Mouse (Mus musculus) thymus, postnatal 0 days (tissue): ENCODE measurements around the gene Pphln1. TPM values are rescaled to one million over a fixed set of nuclear protein-coding genes. Genes with fewer than 3 reads are reported as not detected.

ENCODE experiments used
- DNase-seq: peaks from one replicate; pipeline ENCODE4 v3.0.0-alpha.2; 2015; ENCODE audit warnings: low spot score
- polyA plus RNA-seq: library from polyadenylated mRNA; unstranded; fragments of >200 nt; fragmentation: Nextera tagmentation; extraction: Ambion mirVana; gene quantifications from 2 replicates; pipeline ENCODE4 v1.2.1, GENCODE M21; 2015

Gene Pphln1
- polyA plus RNA-seq, 1 experiment from 2014 or later, result 43.5 TPM

DNA sequence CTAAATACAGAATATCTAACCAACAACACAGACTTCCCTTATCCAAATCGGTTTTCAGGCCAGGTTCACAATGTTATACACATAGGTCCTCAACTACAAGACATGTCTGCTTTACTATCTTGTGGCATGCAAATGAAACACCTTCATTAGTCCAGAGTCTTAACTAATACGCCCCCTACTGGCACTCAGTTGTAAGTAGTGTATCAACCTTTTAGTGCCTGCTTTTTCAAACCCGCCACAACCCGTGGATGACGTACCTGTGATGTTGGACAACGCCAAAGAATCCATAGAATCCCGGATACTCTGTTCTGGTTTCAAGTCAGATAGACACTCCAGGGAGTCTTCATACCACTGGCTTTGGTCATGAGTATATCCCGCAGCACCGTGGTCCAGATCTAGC, 104.6 kb downstream of the Pphln1 start:
- no peak for DNase-seq

DNA sequence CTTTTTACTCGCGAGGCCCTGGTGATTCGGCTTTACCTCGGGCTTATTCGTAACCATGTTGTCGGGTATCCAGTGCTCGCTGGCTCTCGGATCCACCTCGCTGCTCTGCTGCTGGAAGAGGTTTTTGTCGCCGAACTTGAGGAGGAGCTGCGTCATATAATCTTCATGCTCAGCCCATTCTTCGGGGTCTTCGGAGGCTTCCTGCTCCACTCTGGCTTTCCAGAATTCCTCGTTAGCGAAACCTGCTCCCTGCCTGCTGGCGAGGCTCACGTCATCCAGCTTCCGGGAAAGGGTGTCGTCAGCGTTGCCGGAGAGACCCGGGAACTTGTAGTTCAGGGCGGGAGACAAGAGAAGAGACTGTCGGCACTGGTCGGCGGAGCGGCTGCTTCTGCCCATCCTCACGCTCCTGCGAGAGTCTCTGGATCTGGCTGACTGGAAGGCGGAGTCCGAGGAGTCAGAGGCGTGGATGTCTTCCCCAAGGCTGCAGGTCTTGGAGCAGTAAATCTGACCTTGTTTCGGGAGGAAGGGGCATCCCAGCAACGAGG, 105.1 kb downstream of the Pphln1 start:
- no peak for DNase-seq

DNA sequence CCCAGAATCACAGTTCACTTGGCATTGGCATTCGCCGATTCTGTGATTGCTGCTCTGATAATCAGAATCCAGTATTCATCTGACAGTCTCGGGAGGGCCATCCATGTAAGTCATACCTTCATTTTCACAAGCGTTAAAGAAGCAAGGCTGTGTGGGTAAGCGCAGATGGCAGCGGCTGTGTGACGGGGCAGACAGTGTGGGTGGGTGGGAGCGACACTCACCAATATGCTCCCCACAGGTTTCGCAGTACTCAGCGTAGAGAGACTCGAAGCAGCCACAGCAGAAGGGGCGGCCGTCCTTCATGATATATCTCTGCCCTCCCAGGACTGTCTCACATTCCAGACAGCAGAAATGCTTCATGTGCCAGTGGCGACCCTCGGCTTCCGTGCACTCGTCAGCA, 106.7 kb downstream of the Pphln1 start:
- no peak for DNase-seq

DNA sequence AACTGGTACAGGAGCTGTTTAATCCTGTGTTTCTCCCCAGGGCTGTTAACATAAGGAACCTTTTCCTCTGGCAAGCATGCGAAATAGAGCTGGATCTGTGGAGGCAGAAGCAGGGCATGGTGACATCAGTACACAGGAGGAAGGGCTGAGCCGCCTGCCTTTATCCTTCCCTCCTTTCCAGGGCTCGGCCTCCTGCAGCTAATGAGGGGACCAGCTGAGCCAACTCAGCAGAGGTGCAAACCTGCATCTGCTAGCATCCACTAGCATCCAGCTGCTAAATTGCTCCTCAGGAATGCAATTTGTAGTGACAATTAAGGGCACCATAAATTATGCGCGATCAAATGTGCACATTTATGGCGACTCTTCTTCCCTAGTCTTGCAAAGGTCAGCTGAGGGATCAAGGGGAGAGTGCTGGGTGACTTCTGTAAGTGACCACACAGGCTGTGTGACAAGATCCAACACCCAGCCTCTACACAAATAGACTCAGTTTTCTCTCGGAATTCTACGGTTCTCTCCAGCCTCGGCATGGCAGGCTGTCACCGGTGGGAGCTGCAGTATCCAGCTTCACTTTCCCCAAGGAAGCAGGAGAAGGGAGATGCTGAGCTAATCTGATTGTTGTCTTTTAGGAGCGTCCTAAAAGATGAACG, 112.7 kb downstream of the Pphln1 start:
- no peak for DNase-seq

DNA sequence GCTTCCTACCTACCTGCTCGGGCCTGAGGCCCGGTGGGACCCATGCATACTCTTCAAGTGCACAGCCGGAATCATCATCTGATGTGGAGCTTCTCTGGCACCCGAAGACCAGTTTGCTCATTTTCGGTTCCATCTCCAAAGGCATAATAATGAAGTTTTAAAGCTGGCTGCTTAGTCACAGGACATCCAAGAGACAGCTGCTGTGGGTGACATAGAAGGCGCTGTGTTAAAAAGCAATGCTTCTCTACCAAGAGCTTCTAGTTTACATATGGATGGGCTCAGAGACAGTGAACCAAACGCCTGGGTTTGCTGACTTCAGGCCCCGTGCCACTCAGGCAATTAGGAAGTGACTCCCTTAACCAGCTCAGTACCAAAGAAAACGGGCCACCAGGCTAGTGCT, 114.3 kb downstream of the Pphln1 start:
- no peak for DNase-seq

DNA sequence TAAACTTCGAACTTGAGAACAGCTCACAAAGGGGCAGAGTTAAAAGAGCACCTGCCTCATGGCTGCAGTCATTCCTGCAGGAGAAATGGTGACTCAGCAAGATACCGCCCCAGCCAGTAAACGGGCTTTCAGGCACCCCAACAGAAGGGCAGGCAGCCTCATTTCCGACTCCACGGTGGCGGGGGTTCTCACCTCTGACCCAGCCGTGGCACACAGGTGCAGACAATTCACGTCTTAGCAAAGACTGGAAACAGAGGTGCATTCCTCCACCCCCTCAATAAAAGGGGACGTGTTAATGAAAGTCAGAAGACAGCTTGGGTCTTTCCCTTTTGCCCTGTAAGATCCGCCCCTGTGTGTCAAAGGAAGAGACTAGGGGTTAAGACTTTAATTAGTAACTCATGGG, 115.8 kb downstream of the Pphln1 start:
- DNase-seq, result peak; percentile 64

DNA sequence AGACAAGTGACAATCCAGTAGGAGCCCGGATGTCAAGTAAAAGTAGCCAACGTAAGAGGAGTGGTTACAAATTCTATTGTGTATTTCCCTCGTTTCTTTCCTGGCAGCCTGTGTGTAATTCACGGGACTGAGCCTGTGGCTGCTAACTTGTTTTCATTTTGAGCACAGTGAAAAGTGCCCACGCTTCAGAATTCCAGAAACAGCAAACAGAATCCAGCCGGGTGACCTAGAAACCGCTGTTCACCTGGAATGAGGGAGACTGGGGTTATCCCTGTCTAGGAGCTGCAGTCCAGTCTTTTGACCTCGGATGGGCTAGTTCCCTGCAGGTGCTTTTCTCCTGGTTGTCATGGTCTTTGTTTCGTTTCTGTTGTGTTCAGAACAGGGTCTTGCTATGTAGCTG, 117.2 kb downstream of the Pphln1 start:
- no peak for DNase-seq

DNA sequence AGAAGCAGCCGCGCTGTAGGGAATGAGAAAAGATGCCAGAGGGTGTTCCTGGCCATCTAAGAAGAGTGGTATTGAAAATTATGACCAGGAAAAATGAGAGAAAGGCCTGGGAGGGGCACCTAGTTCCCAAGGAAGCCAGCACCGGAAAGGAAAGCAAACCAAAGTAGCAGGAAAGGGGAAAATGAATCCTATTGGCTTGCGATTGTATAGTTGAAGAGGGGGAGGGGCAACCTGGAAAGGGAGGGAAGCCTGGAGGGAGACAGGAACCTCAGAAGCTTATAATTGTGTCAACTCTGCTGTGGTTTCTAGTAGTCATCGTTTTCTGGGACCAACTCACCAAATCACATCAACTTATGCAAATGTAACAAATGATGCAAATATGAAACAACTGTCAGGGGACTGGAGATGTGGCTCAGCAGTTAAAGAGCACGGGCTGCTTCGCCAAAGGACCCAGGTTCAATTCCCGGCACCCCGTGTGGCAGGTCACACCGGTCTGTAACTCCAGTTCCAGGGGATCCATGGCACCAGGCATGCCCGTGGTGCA, 118.9 kb downstream of the Pphln1 start:
- DNase-seq, result no peak

DNA sequence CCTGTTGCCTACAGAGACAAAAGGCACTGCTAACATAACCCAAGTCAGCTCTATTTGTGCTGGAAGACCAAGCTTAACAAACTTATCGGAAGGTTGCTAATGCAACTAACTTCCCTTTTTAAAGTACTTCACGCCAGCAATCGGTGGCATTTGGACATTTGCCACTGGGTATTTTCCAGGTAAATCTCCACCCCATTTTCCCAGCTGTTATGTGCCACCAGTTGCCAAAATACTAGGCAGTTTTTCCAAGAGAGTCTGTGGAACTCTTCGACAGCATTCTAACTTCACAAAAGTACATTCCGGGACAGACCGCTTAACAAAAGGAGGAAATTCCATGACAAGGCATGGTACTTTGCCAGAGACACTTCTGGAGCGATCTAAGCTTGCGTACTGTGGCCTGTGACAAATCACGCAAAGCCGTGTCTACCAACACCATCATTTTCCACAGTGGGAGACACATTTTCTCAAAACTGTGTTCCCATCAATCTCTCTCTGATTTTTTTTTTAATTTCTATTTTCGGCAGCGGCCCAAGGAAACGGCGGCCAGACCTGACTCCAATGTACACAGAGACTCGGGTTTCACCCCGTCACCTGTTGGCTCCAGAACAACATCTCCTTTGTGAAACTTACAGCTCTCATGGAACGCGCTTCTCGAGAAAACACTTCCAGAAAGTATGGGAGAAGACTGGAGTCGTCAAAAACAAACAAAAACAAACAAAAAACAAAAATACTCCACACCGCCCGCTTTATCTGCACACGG, 120.2 kb downstream of the Pphln1 start:
- no peak for DNase-seq

DNA sequence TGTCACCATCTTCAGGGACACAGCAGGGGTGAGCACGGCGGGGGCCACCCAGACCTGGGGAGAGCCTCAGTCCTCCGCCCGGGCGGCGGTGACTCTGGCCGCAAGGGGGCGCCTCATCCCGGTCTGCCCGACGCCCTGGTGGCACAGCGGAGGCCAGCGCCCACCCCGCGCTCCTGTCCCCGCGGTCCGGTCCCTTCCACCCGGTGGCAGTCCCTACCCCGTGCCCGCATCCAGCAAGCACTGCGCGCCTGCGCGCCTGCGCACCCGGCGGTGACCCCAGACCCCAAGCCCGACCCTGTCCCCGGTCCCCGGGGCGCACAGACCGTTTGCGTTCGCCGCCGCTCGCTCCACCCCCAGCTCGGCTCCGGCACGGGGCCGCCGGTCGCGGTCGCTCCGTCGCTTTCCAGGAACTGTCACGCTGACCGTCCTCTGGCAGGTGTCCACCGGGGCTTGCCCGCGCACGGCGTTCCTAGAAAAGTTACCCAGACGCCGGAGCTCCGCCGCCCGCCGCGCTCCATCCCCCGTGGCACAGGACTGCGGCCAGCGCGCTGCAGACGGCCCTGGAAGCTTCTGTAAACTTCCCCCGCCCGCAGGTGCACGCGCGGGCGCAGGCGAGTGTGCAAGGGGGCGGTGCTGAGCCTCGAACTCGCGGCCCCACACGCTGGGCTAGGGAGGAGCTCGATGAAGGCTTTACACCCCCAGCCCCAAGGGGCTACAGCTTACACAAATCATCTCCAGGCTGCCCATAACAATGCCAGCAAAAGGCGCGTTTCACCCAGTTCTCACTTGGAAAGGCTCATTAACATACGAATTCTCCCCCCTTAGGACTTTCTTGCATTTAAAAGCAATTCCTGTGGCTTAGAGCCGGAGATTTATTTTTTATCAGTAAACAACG, 121.0 kb downstream of the Pphln1 start:
- DNase-seq, result peak; percentile 82

DNA sequence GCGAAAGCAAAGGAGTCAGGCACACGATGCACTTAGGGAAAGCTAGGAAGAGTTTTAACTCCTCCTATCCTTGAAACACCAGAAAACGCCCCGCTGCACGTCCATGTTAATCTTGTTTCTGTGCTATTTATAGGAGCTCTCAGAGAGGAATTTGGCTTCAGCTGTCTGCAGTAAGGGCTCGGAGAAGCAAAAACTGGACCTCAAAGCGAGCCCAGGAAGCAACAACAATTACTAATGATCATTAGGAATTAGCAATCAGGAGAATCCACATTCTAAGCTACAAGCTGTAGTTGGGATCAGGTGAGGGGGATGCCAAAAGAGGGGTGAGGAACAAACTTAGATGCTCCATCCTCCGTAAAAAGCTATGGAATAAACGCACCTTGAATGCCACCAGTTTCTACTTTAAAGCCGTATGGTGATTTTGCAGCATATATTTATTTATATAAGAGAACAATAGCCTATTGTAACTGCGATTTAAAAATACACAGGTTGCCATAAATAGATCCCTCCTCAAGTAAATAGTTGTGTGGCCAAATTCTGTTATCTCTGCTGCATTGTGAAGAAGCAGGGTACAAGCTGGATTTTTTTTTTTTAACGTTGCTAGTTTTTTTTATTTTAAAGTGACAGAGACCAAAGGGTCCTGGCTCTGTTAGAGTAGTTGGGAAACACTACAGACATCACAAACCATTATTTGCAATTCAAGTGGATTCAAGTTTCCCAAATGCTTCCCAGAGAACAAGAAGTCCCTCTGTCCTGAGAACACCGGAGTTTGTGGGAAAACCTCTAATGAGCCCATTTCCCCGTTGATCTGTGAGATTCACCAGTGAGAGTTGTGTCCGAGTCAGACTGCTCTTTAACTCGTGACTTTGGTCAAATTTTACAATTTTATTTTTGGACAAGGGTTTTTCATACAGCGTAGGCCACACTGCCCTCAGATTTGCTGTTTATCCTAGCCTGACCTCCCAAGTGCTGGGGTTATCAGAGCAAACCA, 122.0 kb downstream of the Pphln1 start:
- DNase-seq, result no peak

DNA sequence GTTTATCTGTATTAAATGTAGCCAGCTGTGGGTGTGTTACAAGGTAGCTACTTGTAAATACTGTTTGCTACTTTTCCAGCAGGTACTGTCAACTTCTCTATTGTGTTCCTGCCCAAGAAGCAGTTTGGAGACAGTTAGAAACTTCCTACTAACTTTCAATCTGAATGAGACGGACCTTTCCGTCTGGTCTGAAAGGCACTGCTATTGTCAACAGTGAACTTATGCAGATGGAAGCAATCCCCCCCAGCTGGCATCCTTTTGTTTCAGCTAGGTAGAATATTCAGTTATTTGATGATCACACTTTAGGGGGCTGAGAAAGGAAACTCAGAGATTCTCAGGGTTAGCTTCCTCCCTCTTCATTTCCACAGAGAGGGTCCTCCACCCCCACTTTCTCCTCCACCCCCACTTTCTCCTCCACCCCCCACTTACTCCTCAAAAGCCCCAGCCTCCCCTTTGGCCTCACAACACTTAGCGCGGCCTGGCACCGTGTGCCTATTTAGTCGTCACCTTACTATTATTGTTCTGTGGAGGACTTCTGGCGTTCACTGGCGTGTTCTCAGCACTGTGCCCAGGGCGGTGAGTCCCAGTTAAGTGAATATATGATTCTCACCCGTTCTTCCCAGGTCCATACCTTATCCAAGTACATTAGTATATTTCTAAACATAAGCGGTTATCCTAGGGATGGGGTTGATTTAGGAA, 123.1 kb downstream of the Pphln1 start:
- DNase-seq, result no peak

DNA sequence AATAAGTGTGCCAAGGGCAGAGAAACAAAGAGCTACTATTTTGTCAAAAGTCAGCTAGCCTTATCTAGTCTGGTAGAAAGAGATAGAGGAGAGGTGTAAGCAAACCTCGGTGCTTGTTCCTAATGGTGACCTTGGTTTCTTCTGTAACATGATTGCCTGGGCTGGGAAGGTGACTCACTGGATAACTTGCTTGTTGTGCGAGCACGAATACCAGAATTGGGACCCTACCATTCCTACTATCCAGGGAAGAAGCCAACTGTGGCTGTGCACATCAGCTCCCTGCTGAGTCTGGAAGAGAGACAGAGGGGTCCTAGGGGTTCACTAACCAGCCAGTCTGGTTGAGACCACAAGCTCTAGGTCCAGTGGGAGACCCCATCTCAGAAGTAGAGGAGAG, 123.6 kb downstream of the Pphln1 start:
- no peak for DNase-seq

DNA sequence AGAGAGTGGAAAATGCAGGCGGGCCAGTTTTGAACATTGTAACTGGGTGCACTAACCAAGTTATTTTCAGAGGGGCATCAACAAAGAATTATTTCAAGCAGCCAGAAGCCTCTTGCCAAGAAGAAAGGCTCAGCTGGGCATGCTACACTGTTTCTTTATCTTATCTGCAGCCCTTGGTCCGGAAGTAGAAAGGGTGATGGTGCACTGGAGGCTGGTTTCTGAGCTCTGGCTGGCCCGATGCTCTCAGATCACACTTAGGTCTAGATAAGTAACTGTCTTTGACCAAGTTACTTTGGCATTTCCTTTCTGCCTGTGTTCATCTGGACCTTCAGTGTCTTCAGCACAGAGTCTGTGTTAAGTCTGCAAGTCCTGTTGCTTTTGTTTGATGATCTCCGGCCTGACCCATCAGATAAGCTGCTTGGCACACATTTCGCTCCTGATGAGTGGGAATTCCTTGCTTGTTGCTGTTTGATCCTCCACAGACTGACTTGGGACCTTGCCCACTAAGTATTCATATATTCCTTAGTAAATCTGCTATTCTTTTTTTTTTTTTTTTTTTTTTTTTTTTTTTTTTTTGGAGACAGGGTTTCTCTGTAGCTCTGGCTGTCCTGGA, 127.3 kb downstream of the Pphln1 start:
- no peak for DNase-seq

DNA sequence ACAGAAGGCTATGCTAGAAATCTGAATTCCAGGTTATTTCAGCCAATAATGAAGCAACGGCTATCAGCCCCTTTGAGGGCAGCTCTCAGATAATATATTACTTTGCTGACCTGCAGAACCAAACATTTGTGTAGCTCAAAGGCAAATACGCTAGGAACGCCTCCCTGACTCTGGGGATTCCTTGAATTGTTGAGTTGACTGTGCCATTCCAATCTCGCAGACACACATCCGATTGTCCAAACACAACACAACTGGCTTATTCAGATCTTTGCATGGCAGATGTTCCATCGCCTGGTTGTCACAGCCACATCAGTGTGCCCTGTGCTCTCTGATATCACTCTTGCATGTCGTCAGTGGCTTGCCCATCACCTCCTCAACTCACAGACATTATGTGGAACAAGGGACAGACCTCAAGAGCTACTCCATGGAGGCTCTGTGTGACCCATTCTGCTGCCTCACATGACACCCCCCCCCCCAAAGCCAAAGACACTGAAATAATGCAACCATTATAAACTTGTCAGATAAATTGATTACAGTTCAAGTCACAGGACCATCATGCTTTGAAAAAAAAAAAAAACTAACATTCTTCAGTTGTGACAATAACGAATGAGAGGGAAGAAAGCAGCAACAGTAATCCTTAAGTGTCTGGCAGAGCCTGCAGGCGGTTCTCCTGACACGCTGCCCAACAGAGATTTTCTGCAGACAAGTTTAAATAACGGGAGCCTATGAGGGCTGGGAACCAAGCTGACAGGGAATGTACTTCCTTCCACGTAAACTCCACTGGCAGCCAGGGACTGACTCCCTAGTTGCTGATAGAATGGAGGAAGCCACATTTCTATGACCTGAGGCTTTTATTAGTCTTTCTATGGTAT, 131.9 kb downstream of the Pphln1 start:
- no peak for DNase-seq

DNA sequence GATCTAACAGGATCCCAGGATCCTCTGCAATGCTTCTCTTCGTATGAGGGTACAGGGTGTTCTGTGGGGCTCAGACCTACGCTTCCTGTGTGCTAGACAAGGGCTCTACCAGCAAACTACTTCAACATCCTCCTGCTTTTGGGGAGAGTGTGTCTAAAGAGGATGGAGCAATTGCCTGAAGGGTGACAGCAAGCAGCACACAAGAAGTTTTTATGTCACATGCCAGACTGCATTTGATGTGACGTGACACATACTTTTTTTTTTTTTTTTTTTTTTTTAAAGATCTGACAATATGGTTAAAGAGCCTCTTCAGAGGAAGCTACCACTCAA, 132.5 kb downstream of the Pphln1 start:
- DNase-seq, result peak; percentile 40

DNA sequence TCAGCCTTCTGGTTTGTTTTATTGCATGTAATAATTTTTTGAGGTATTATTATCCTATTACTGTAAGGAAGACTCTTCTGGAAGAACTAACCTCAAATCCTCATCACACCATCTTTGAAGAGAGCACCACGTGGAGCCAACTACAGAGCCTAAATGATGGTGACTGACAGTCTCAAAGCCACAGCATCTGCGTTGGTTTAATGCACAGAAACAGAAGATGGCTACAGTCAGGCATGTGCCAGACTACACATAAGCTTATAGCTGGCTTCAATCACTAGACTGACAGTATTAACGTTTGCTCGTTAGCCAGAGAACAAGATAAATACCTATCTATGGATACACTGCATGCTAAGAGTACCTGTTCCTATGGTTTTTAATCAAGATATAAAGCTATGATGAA, 138.0 kb downstream of the Pphln1 start:
- no peak for DNase-seq

DNA sequence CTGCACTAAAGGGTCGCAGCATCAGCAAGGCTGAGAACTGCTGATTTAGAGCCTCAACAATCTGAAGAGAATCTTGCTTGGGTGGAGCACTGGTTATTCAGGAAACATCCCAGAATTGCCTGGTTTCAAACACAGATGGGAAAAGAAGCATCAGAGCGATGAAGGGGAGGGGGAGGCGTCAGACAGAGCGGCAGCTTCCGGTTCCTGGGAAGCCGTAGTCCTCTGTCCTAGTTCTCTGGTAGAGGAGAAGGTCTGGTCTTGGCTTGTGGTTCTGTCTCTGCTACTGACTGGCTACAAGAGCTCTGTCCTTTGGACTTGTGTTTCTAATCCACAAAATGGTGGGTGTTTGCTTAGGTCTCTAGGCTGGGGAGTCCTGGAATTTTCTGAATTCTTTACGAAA, 139.6 kb downstream of the Pphln1 start:
- no peak for DNase-seq
